Mouse (Mus musculus) neural tube, embryonic 14.5 days (tissue): ENCODE results near the gene Dgcr8. TPM values are rescaled to one million over a fixed set of nuclear protein-coding genes. Genes with fewer than 3 reads are reported as not detected.

Source experiments
- ATAC-seq: fragments of 200-750 bp; cut with Nextera tagmentation; 2 replicates; pipeline ENCODE4 v1.8.0; 2017; ENCODE audit warnings: low read depth, mild to moderate bottlenecking, moderate TSS enrichment, moderate library complexity
- H3K27ac ChIP-seq: fragments of 300-500 bp; sonication (generic); 2 replicates; pipeline ENCODE4 v1.5.1; 2014; ENCODE audit warnings: low read depth, mild to moderate bottlenecking, control low read depth, low read length, moderate library complexity, mixed read lengths
- H3K27me3 ChIP-seq: fragments of 300-500 bp; sonication (generic); 2 replicates; pipeline ENCODE4 v1.6.1; 2014; ENCODE audit warnings: low read length; ENCODE audit not compliant: control insufficient read depth, insufficient read depth
- H3K36me3 ChIP-seq: fragments of 300-500 bp; sonication (generic); 2 replicates; pipeline ENCODE4 v1.6.1; 2014; ENCODE audit warnings: low read length, mixed read lengths; ENCODE audit not compliant: control insufficient read depth, insufficient read depth
- H3K4me1 ChIP-seq: fragments of 300-500 bp; sonication (generic); 2 replicates; pipeline ENCODE4 v1.6.1; 2014; ENCODE audit warnings: low read length; ENCODE audit not compliant: control insufficient read depth, insufficient read depth
- H3K4me2 ChIP-seq: fragments of 300-500 bp; sonication (generic); 2 replicates; pipeline ENCODE4 v1.6.1; 2014; ENCODE audit warnings: mild to moderate bottlenecking, low read depth, low read length, control low read depth
- H3K4me3 ChIP-seq: fragments of 300-500 bp; sonication (generic); 2 replicates; pipeline ENCODE4 v1.5.1; 2014; ENCODE audit warnings: low read depth, low read length, control low read depth, mixed read lengths
- H3K9ac ChIP-seq: fragments of 300-500 bp; sonication (generic); replicated peaks from 2 replicates; pipeline ENCODE4 v1.6.1; 2014; ENCODE audit warnings: low read depth, mild to moderate bottlenecking, control low read depth, low read length, mixed read lengths
- H3K9me3 ChIP-seq: fragments of 300-500 bp; sonication (generic); 2 replicates; pipeline ENCODE4 v1.6.1; 2016; ENCODE audit warnings: low read length; ENCODE audit not compliant: control insufficient read depth
- WGBS: fragments of 180-500 bp; shearing (Covaris S2); extraction: QIAGEN DNeasy Blood & Tissue Kit; methylation state at CpG from one replicate; pipeline ENCODE4 v1.1.7; 2014; 5-methylcytosine and 5-hydroxymethylcytosine counted together
- polyA plus RNA-seq: library from polyadenylated mRNA; unstranded; fragments of >200 nt; fragmentation: Nextera tagmentation; extraction: Ambion mirVana; gene quantifications from 2 replicates; pipeline ENCODE4 v1.2.1, GENCODE M21; 2014

The Dgcr8 gene
- polyA plus RNA-seq, 1 experiment from 2014 or later = 40.8 TPM

DNA sequence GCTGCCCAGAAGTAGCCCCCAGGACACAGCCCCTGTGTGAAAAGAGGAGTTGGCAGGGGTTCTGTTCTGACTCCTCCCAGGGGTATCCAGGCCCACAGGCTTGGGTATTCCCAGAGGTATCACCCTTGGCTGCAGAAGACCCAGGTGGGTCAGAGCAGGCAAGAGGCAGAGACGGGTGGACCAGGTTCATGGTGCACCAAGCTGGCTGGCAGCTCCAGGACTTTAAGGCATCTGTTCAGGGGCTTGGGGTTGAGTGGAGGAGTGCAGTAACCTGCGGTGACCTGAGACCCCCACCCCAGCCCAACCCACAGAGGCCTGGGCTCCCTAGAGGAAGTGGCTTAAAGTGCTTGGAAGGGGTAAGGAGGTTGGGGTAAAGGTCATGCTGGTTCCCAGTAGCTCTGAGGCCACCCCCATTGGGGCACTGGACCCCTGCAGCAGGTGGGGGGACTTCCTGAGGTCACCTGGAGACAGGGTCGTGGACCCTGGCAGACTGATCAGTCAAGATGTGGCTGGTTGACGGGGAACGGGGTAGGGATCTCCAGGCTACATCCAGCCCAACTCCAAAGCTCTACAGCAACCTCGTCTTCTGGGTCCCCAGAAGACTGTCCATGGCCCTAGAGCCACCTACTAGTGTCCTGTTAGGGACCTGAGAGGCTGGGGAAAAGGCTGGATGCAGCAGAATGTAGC, 68.0 kb downstream of the Dgcr8 start:
- peaks cover 27% of the 10 kb centered on the region for H3K36me3 ChIP-seq
- WGBS = 89% methylated on average over 6 of the region's 6 CpGs

DNA sequence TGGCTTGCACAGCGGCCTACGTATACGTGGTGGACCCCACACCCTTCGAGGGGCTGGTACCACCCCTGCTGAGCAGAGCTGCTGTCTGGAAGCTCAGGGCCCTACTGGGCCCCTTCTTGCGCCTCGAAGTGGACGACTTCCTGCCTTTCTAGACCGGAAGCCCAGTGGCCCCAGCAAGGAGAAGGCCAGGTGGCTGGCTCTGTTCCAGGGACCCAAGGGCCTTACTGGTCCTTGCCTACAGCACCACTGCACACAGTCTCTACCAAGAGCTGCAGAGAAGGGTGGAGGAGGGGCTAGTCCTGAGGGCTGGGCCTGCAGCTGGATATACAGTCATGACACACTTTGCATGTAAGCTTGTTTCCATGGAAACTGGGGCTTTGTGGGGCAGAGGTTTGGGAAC, 69.0 kb downstream of the Dgcr8 start:
- no peak; the same call in 1 of the 2 replicates for ATAC-seq
- Histone ChIP-seq H3K27me3 (no peaks in the 10 kb centered on the region), H3K4me2 (no peak overlapping the region), H3K27ac (no peak overlapping the region), H3K4me1 (peaks cover 9% of the 10 kb centered on the region), H3K4me3 (no peak overlapping the region), H3K9me3 (no peaks in the 10 kb centered on the region), H3K36me3 (peaks cover 17% of the 10 kb centered on the region; the same call in 1 of the 2 replicates), H3K9ac (no peak overlapping the region)
- 57% methylated on average over 8 of the region's 8 CpGs for WGBS

More for the DNA sequence above, 68.0 kb downstream of the Dgcr8 start:
- H3K9ac ChIP-seq = no peak overlapping the region
- H3K4me1 ChIP-seq = peaks cover 3% of the 10 kb centered on the region; the same call in 1 of the 2 replicates
- no peak for ATAC-seq
- H3K4me2 ChIP-seq = no peak overlapping the region
- no peak overlapping the region for H3K4me3 ChIP-seq
- H3K27ac ChIP-seq = no peak overlapping the region
- H3K9me3 ChIP-seq = no peaks in the 10 kb centered on the region
- H3K27me3 ChIP-seq = no peaks in the 10 kb centered on the region

DNA sequence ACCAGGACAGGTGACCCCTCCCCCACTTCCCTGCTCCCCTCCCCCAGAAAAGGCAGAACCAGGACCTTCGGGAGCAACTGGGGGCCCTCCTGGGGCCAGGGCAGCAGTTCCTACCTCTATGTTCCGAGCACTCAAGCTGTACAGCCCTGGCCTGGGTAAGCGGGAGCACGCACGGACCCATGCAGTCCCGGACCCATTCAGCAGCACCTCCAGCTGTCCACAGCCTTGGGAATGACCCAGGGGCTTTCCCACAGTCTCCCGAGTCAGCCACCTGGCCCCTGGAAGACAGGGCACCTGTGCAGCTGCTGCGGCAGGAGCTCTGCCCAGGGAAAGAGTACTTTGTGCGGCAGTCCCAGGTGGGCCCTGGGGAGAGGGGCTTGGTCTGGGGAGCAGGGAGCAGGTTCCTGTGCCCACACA, 70.5 kb downstream of the Dgcr8 start:
- H3K27ac ChIP-seq = no peak overlapping the region
- H3K4me3 ChIP-seq = no peak overlapping the region
- no peaks in the 10 kb centered on the region for H3K27me3 ChIP-seq
- H3K4me2 ChIP-seq = no peak overlapping the region
- ATAC-seq = no peak
- H3K4me1 ChIP-seq = peaks cover 22% of the 10 kb centered on the region
- 77% methylated on average over 9 of the region's 9 CpGs for WGBS
- peaks cover 12% of the 10 kb centered on the region; the same call in 1 of the 2 replicates for H3K36me3 ChIP-seq
- no peaks in the 10 kb centered on the region for H3K9me3 ChIP-seq
- no peak overlapping the region for H3K9ac ChIP-seq

DNA sequence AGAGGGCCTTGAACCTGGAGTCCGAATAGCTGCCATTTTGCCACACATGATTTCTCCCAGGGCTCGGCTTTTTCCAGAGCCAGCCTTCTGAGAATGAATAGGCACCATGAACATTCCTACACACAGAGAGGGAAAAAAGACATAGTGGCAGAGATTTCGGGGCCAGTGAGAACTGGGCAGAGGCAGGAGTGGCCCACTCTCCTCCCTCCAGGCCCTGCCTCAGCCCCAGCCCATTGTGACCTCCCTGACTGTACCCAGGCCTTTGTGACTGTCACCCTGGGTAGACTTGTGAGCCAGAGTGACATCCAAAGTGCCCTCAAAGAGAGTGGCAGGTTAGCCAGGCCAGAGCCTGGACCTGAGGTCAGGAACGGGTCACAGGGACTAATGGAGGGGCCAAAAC, 71.5 kb downstream of the Dgcr8 start, which contains the start of gene Ccdc188:
TSS of gene Ccdc188 (plus strand) at position 301 of the 400 bp plus-strand sequence.
- 89% methylated on average over 4 of the region's 4 CpGs for WGBS
- no peak within 1 kb of the TSS for H3K4me2 ChIP-seq
- no peak for ATAC-seq
- H3K4me3 ChIP-seq = no peak within 1 kb of the TSS
- no peak within 1 kb of the TSS for H3K27ac ChIP-seq
- no peaks in the 10 kb centered on the region for H3K9me3 ChIP-seq
- H3K27me3 ChIP-seq = no peaks in the 10 kb centered on the region
- H3K9ac ChIP-seq = no peak within 1 kb of the TSS
- H3K4me1 ChIP-seq = peaks cover 30% of the 10 kb centered on the region
- H3K36me3 ChIP-seq = 0 out of 2 replicates have a peak, but pooled peaks cover 1% of the 10 kb centered on the region

DNA sequence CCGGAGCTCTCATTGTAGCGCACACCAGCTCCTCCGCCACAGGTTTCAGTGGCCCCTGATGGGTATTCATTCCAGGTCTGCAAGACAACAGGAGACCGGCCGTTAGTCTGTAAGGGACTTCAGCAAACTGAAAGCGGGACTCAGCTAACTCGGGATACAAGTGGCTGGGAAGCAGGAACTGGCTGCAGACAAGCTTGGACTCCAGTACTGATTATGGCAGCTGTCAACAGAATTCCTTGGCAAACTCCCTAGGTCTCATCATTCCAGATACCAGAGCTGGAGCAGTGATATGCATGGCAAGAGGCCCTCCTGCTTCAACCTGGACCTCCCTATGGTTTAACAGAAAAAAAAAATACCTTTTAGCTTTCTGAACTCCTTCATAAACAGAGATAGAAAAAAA, 74.2 kb downstream of the Dgcr8 start:
- Histone ChIP-seq H3K4me2 (peak overlapping the region; percentile 42), H3K4me3 (peak overlapping the region; percentile 19; the same call in 1 of the 2 replicates), H3K27me3 (no peaks in the 10 kb centered on the region), H3K27ac (peak overlapping the region; percentile 79), H3K36me3 (no peaks in the 10 kb centered on the region), H3K4me1 (peaks cover 33% of the 10 kb centered on the region), H3K9ac (peak overlapping the region; percentile 41; the same call in 1 of the 2 replicates), H3K9me3 (no peaks in the 10 kb centered on the region)
- 64% methylated on average over 7 of the region's 7 CpGs for WGBS
- no peak for ATAC-seq

DNA sequence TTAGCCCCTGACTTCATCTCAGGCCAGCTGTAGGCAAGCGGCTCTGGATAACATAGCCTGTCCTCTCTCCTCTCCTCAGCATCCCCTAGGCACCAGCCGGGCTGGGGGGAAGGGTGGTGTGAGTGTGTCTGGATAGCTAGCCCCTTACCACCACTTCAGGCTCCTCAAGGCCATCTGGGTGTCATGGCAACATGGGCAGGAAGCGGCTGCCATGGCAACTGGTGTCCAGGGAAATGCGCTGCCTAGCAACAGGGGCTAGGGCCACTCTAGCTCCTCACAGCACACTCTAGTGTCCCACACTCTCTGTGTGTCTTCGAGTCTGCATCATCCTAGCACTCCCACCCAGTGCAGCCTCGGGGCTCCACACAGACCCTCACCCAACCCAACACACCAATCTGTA, 75.4 kb downstream of the Dgcr8 start:
- Histone ChIP-seq H3K9ac (0 out of 2 replicates have a peak overlapping the region, but pooled peaks have one; percentile 41), H3K9me3 (no peaks in the 10 kb centered on the region), H3K4me3 (peak overlapping the region; percentile 22; the same call in 1 of the 2 replicates), H3K36me3 (no peaks in the 10 kb centered on the region), H3K4me1 (peaks cover 33% of the 10 kb centered on the region), H3K4me2 (peak overlapping the region; percentile 42), H3K27ac (peak overlapping the region; percentile 79), H3K27me3 (no peaks in the 10 kb centered on the region)
- 12% methylated on average over 6 of the region's 6 CpGs for WGBS
- ATAC-seq = peak; percentile 91

DNA sequence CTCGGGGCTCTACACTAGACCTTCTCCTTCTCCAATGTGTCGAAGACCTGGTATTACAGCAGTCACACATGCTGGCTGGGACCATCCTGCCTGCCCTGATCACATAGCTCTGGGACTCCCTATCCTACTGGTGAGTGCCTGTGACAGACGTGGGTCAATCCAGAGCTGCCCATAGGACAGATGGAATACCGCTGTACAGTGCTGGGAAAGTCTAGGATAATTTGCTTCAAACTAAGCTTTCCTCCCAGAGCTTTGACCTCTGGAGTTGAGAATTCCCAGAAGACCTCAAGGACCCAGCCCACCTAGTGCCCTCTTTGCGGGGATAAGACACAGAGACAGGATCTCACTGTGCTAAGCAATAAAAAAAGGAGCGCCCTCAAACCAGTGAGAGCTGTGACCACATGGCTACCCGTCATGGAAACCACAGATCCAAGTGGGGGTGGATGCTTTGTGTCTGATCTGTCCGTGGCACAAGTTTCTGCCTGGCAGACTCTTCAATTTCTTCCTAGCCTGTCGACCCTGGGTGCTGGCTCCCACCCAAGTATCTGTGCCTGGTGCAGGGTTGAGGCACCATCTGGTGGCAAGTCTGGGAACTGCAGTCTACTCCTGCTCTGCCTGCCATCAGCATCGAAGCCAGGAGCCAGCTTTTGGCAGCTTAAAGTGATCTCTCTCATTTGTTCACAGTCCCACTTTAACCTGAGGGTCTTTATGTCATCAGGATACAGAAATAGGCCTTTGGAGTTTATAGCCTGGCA, 77.5 kb downstream of the Dgcr8 start:
- no peaks in the 10 kb centered on the region for H3K9me3 ChIP-seq
- no peaks in the 10 kb centered on the region for H3K27me3 ChIP-seq
- no peak overlapping the region for H3K4me3 ChIP-seq
- 0 out of 2 replicates have a peak, but pooled peaks have one; percentile 5 for ATAC-seq
- no peak overlapping the region for H3K27ac ChIP-seq
- H3K4me1 ChIP-seq = peaks cover 33% of the 10 kb centered on the region
- no peak overlapping the region for H3K9ac ChIP-seq
- no peaks in the 10 kb centered on the region for H3K36me3 ChIP-seq
- no peak overlapping the region for H3K4me2 ChIP-seq
- 48% methylated on average over 10 of the region's 10 CpGs for WGBS

DNA sequence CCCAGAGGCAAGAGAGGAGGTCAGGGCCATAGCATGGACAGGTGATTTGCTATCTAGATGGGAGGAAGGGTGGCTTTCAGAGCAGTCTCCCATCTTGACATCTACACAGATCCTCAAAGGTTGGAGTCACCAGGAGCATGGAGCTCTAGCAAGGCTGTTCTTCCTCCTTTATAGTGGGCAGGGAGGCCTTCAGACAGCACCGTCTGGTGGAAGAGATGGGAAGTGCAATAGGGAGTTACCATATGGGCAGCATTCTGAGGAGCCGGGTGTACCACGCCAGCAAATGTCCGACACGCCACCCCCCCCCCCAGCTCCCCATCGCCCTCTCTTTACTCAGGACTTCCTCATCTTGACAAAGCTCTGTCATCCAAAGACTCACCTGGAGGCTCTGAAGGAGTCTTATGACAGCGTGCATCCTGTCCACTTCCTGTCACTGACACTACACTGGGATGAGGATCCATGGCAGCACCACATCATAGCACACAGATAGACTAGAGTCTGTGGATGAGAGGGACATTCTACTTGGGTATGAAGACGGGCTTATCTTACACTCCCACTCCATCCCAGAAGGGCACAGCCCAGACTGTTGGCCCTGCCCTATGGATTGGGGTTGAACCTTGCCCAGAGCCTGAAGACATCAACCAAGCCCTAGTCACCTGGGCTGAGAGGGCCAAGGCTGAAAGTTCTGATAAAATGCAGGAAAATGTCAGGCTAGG, 78.2 kb downstream of the Dgcr8 start:
- Histone ChIP-seq H3K27ac (no peak overlapping the region), H3K36me3 (no peaks in the 10 kb centered on the region), H3K4me1 (peaks cover 33% of the 10 kb centered on the region), H3K4me2 (no peak overlapping the region), H3K4me3 (no peak overlapping the region), H3K9ac (no peak overlapping the region), H3K27me3 (no peaks in the 10 kb centered on the region), H3K9me3 (no peaks in the 10 kb centered on the region)
- 25% methylated on average over 8 of the region's 8 CpGs for WGBS
- ATAC-seq = no peak
